Mouse (Mus musculus) left cerebral cortex, adult 2 months (tissue): Measurements from ENCODE around the gene Arhgef25. TPM values are rescaled to one million over a fixed set of nuclear protein-coding genes. Genes with fewer than 3 reads are reported as not detected.
A peak's percentile ranks its signal among the peaks of the same experiment; 100 is the strongest.

Experiments used
- DNase-seq, 2 experiments: peaks; one replicate each; pipeline ENCODE4 v3.0.0; 2021 to 2022; ENCODE audit warnings: low spot score in 2 of 2, mixed read lengths in 1 of 2; ENCODE audit errors: extremely low spot score in 1 of 2
- H3K27ac ChIP-seq: fragments of 200-600 bp; 2 replicates; pipeline ENCODE4 v1.8.1; 2022
- H3K4me3 ChIP-seq: fragments of 200-600 bp; 2 replicates; pipeline ENCODE4 v1.8.1; 2022
- CTCF ChIP-seq: fragments of 200-600 bp; IDR thresholded peaks from 2 replicates; pipeline ENCODE4 v1.8.1; 2022; ENCODE audit warnings: antibody characterized with exemption, mild to moderate bottlenecking, moderate library complexity
- intact Hi-C: fragments of 180-260 bp; cut with DNase I; formaldehyde crosslinking; loops from one replicate; pipeline ENCODE4 v1.15.1; 2025
- total RNA-seq, 2 experiments: library from RNA; stranded (reverse); gene quantifications; 2 replicates each; pipeline ENCODE4 v1.2.3; 2021

Gene Arhgef25
- total RNA-seq, 2 experiments from 2014 or later, result 198 to 208 TPM

- intact Hi-C loops, result no loop called here
- DNase-seq, result no peak
- no peak for TF ChIP-seq CTCF
- Histone ChIP-seq H3K27ac (no peak overlapping the region), H3K4me3 (no peak overlapping the region)
These were observed 28.5 kb upstream of the Arhgef25 start for GRCm38 (mm10) chr10:127218339-127218738.

- peak overlapping the region; percentile 32; the same call in 1 of the 2 replicates for H3K27ac ChIP-seq
- intact Hi-C loops, result no loop called here
- H3K4me3 ChIP-seq, result no peak overlapping the region
- TF ChIP-seq CTCF, result no peak
- no peak for DNase-seq
These were observed 27.3 kb upstream of the Arhgef25 start for GRCm38 (mm10) chr10:127217177-127217576.

DNA sequence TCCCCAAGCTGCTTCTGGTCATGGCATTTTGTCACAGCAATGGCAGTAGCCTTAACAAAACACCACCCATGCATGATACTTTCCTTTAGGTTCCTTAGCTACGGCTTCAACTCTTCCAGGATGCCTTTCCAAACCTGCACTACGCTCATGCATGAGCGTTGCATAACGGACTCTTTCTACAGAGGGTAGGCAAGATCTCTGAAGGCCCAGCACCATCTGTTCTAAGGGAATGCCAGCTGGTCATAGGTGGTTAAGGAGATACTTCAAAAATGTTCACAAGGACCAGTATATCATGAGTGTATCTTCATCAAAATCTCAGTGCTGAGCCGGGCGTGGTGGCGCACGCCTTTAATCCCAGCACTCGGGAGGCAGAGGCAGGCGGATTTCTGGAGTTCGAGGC is 26.6 kb upstream of the Arhgef25 start:
- no peak overlapping the region for H3K4me3 ChIP-seq
- no peak for TF ChIP-seq CTCF
- peak in 1 of 2 experiments; percentile 57 for DNase-seq
- intact Hi-C loops, result no loop called here
- H3K27ac ChIP-seq, result peak overlapping the region; percentile 64; the same call in 1 of the 2 replicates

GRCm38 (mm10) chr10:127214422-127214803 is 24.5 kb upstream of the Arhgef25 start:
- TF ChIP-seq CTCF, result no peak
- H3K4me3 ChIP-seq, result no peak overlapping the region
- H3K27ac ChIP-seq, result no peak overlapping the region
- intact Hi-C loops, result no loop called here
- no peak for DNase-seq

GRCm38 (mm10) chr10:127213704-127214421 is 24.0 kb upstream of the Arhgef25 start:
- DNase-seq, result no peak
- H3K27ac ChIP-seq, result no peak overlapping the region
- intact Hi-C loops, result no loop called here
- no peak for TF ChIP-seq CTCF
- H3K4me3 ChIP-seq, result no peak overlapping the region

DNA sequence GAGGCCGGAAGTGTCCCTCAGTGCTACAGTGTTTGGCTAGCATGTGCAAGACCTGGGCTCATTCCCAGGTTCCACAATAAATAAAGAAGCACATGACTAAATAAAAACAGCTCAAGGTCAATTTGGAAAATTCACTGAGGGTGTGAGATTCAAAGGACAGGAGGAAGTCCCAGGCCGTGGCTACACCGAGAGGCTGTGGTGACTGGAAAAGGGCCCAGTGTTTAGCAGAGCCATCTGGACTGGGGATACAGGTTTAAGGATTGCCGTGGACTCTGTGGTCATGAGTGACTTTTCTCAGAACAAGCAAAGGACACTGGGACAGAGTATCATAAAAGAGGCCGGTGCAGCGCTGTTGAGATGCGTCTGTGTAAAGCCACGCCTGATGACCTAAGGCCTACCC is 23.4 kb upstream of the Arhgef25 start:
- intact Hi-C loops, result no loop called here
- H3K4me3 ChIP-seq, result no peak overlapping the region

DNA sequence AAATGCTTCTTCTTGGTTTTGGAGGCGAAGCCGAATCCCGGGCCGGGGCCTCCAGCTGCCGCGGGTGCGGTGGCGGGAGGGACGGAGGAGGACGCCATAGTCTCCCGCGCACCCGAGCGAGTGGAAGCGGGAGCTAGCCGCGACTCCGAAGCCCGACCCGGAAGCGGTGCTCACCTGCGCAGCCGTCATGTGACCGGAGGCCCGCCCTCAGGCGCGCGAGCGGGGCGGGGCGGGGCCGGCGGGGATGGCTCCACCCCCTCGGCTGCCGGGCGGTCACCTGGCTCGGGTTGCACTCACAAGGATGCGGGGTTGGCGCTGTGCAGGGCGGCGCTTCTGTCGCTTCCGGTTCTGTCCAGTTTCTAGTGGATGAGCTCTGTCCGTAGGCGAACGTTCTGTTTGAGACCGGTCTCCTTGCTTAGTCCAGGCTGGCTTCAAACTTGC is 21.6 kb upstream of the Arhgef25 start, which contains the start of gene Pip4k2c:
Gene Pip4k2c, minus strand, starts transcription at position 172 of the 441 bp plus-strand sequence.
- H3K4me3 ChIP-seq, result peak within 1 kb of the TSS; percentile 78
- intact Hi-C loops, result loop anchor here (2.0 kb wide), 2 partner anchors 15 to 77 kb away; partner anchors contain the start of gene Mbd6
- DNase-seq, result peak; percentile 92 to 94
- peak within 1 kb of the TSS; percentile 87 for H3K27ac ChIP-seq
- no peak for TF ChIP-seq CTCF

More for the DNA sequence above, 23.4 kb upstream of the Arhgef25 start:
- H3K27ac ChIP-seq, result no peak overlapping the region
- no peak for DNase-seq
- TF ChIP-seq CTCF, result no peak

DNA sequence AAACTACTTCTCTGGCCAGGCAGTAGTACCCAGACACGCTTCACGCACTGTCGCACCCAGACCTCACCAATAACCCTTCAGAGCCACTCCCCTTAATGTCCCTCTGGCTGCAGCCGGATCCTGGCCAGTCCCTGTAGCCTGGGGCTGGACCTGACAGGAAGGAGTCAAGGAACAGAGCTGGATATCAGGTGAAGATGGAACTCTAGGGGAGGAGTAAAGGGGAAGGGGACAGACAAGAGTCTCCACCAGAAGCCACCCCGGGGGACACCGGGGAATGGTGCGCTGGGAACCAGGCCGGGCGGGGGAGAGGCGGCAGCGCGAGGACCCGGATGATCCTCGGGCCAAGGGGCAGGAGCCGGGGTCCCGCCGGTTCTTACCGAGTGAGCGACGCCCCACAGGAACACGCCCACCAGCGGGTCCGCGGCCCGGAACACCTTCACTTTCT is 21.1 kb upstream of the Arhgef25 start:
- intact Hi-C loops, result loop anchor here (1.0 to 2.0 kb wide), 3 partner anchors 15 to 78 kb away; partner anchors contain the start of gene Mbd6
- H3K4me3 ChIP-seq, result peak overlapping the region; percentile 78
- TF ChIP-seq CTCF, result no peak
- peak overlapping the region; percentile 87 for H3K27ac ChIP-seq
- DNase-seq, result no peak

DNA sequence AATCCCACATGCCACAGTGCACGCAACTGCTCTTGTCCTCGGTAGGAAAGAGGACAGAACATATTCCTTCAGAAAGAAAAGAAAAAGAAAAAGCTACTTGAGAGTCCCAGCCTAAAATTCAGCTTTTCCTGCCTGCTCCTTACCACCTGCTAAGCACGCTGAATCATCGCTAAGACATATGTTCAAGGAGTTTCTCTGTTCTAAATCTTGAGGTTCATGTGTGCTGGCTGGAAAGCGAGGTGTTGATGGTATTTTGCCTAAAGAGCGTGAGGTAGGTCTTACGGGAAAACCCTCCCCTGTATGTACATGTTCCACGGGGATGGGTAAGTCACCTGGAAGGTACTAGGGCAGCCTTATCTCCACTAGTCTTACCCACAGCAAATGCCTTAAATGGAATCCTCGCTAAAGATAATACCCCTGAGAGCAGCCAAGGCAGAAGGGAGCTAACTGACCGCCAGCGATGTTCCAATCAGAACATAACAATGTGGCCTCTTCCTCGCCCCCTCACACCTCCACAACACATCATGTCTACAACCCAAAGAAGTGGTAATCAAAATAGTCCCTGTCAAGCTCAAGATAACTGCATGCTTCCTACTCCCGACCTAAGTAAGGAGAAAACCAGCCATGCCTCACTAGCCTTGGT is 20.2 kb upstream of the Arhgef25 start:
- no peak for TF ChIP-seq CTCF
- peak overlapping the region; percentile 78 for H3K4me3 ChIP-seq
- DNase-seq, result no peak
- intact Hi-C loops, result loop anchor here (1.0 to 2.0 kb wide), 3 partner anchors 14 to 79 kb away; partner anchors contain the start of gene Mbd6
- peak overlapping the region; percentile 87 for H3K27ac ChIP-seq

DNA sequence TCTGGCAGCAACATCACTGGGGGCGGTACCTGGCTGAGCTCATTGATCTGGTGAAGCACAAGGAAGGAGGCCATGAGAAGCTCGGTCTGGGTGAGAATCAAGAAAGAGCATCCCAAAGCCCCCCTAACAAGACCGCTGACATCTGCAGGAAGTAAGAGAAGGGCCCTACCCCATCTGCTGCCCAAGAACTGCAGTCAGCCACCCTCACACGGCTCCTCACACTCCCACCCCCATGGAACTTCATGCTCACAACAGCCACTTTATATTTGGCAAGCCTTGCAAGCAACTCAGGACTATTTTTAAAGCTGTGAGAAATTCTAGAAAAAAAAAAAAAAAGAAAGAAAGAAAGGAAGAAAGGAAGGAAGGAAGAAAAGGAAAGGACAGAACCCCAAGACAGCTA is 19.0 kb upstream of the Arhgef25 start:
- intact Hi-C loops, result no loop called here
- peak overlapping the region; percentile 78 for H3K4me3 ChIP-seq
- TF ChIP-seq CTCF, result no peak
- no peak for DNase-seq
- peak overlapping the region; percentile 87 for H3K27ac ChIP-seq

- intact Hi-C loops, result no loop called here
These were observed 15.5 kb upstream of the Arhgef25 start for GRCm38 (mm10) chr10:127205373-127205772.

GRCm38 (mm10) chr10:127204589-127204988 is 14.7 kb upstream of the Arhgef25 start:
- intact Hi-C loops, result no loop called here
- H3K27ac ChIP-seq, result no peak overlapping the region
- TF ChIP-seq CTCF, result no peak
- H3K4me3 ChIP-seq, result no peak overlapping the region
- DNase-seq, result no peak

More at GRCm38 (mm10) chr10:127205373-127205772, 15.5 kb upstream of the Arhgef25 start:
- no peak for TF ChIP-seq CTCF
- H3K4me3 ChIP-seq, result no peak overlapping the region
- DNase-seq, result no peak
- H3K27ac ChIP-seq, result no peak overlapping the region
